Mouse (Mus musculus): Measurements from ENCODE around the gene Dapp1. TPM values are rescaled to one million over a fixed set of nuclear protein-coding genes. Genes with fewer than 3 reads are reported as not detected.

Dapp1 gene
- total and polyA plus RNA-seq, 3 experiments = 53.5 to 63.6 (median 62.8) TPM

- no peak overlapping the region for H3K4me2 ChIP-seq (ENCODE audit: insufficient read depth, low read depth, poor library complexity, severe bottlenecking)
- H3K4me1 ChIP-seq (ENCODE audit: control insufficient read depth in 1 of 2, insufficient read depth in 2 of 2) = peaks cover 7 to 54% of the 10 kb centered on the region in 2 experiments
- peak; percentile 90 for DNase-seq (ENCODE audit: extremely low read depth)
- H3K9ac ChIP-seq (ENCODE audit: insufficient read depth, low read depth) = no peak overlapping the region
- no peak for TF ChIP-seq KAT2A (IDR thresholded peaks at IDR 0.05; ENCODE audit: insufficient replicate concordance, low read length)
- 0 out of 2 replicates have a peak, but pooled peaks have one; percentile 28 for TF ChIP-seq BHLHE40 (IDR thresholded peaks at IDR 0.05; ENCODE audit: low read depth, low read length)
- TF ChIP-seq RAD21 (IDR thresholded peaks at IDR 0.05; ENCODE audit: low read depth, low read length) = peak; percentile 81
- TF ChIP-seq ETS1 (conservative IDR thresholded peaks at IDR 0.05; ENCODE audit: low read depth, low read length) = no peak; the same call in 1 of the 2 replicates
- peak; percentile 58 for TF ChIP-seq ZC3H11A (IDR thresholded peaks at IDR 0.05; ENCODE audit: low read depth, low read length)
- no peak for TF ChIP-seq UBTF (IDR thresholded peaks at IDR 0.05; ENCODE audit: low read depth, low read length)
- TF ChIP-seq POLR2AphosphoS2 (IDR thresholded peaks at IDR 0.05; ENCODE audit: low read depth, low read length) = no peak
- no peak for TF ChIP-seq MXI1 (IDR thresholded peaks at IDR 0.05; ENCODE audit: low read depth, low read length)
- 0 out of 2 replicates have a peak, but pooled peaks have one; percentile 23 for TF ChIP-seq EP300 (IDR thresholded peaks at IDR 0.05; ENCODE audit: low read length)
- TF ChIP-seq MAFK (IDR thresholded peaks at IDR 0.05; ENCODE audit: insufficient replicate concordance, low read length) = no peak
- peak; percentile 70 for TF ChIP-seq IRF4 (IDR thresholded peaks at IDR 0.05; ENCODE audit: low read depth, low read length)
- TF ChIP-seq E2F4 (IDR thresholded peaks at IDR 0.05; ENCODE audit: insufficient replicate concordance, low read depth, low read length) = no peak
- no peak for TF ChIP-seq RCOR1 (conservative IDR thresholded peaks at IDR 0.05; ENCODE audit: low read depth, low read length)
- TF ChIP-seq ZMIZ1 (IDR thresholded peaks at IDR 0.05; ENCODE audit: low read depth, low read length) = no peak
- 0 out of 2 replicates have a peak, but pooled peaks have one; percentile 46 for TF ChIP-seq TCF12 (IDR thresholded peaks at IDR 0.05; ENCODE audit: low read depth, low read length)
- no peak for TF ChIP-seq JUND (conservative IDR thresholded peaks at IDR 0.05; ENCODE audit: low read depth, low read length)
- TF ChIP-seq MEF2A (IDR thresholded peaks at IDR 0.05; ENCODE audit: borderline replicate concordance, low read depth, low read length) = peak; percentile 62
- TF ChIP-seq HCFC1 (IDR thresholded peaks at IDR 0.05; ENCODE audit: low read depth, low read length) = peak; percentile 47
- no peak for TF ChIP-seq POLR2A (IDR thresholded peaks at IDR 0.05; ENCODE audit: low read depth, low read length)
- TF ChIP-seq CTCF (conservative IDR thresholded peaks at IDR 0.05 in 1 of 2, IDR thresholded peaks at IDR 0.05 in 1 of 2; ENCODE audit: low read depth in 2 of 2, low read length in 2 of 2) = peak; percentile 76 to 87
- no peak for TF ChIP-seq MAZ (IDR thresholded peaks at IDR 0.05; ENCODE audit: low read depth, low read length)
- TF ChIP-seq SMC3 (IDR thresholded peaks at IDR 0.05; ENCODE audit: low read depth, low read length) = peak; percentile 96
- peak; percentile 57; the same call in 1 of the 2 replicates for TF ChIP-seq MYC (IDR thresholded peaks at IDR 0.05; ENCODE audit: low read depth, low read length)
- TF ChIP-seq ELF1 (IDR thresholded peaks at IDR 0.05; ENCODE audit: low read depth, low read length) = peak; percentile 90
- H3K27ac ChIP-seq (ENCODE audit: insufficient read depth, low read depth) = no peak overlapping the region
- no peak overlapping the region for H3K4me3 ChIP-seq (replicated peaks in 1 of 3; ENCODE audit: low read depth in 2 of 3, low read length in 2 of 3, poor library complexity in 1 of 3)
- dilution Hi-C loops (cut with MboI; ENCODE audit: extremely low pct_ligation_motif_present, extremely low pct_unique_long_range_greater_than_20kb, low sequenced_read_pairs) (no loop called here), in situ Hi-C loops (cut with MboI; ENCODE audit: low pct_ligation_motif_present, low pct_unique_long_range_greater_than_20kb, low sequenced_read_pairs) (loop anchor here (5.0 kb wide), 3 partner anchors 55 to 210 kb away; no protein-coding TSS in a partner anchor)
- H3K79me2 ChIP-seq (replicated peaks; ENCODE audit: control insufficient read depth, extremely low read depth, insufficient read depth, poor library complexity, severe bottlenecking) = no peaks in the 10 kb centered on the region
- H3K27me3 ChIP-seq (replicated peaks) = no peaks in the 10 kb centered on the region
- no peaks in the 10 kb centered on the region for H3K36me3 ChIP-seq (replicated peaks in 1 of 2; ENCODE audit: control insufficient read depth in 1 of 2, insufficient read depth in 1 of 2, low read length in 1 of 2)
- H3K9me3 ChIP-seq (replicated peaks; ENCODE audit: low read length) = no peaks in the 10 kb centered on the region
These were observed 11.0 kb upstream of the Dapp1 start for GRCm38 (mm10) chr3:137992366-137992765.

Data from CH12.LX (cell line).